Mouse (Mus musculus) granulocyte monocyte progenitor cell, adult 5-6 weeks (primary cell): ENCODE measurements around the gene Stoml3. TPM values are rescaled to one million over a fixed set of nuclear protein-coding genes. Genes with fewer than 3 reads are reported as not detected.

Source experiments
- ATAC-seq: replicated peaks from 2 replicates; pipeline ENCODE4 v1.8.0; 2016; ENCODE audit warnings: mild to moderate bottlenecking, moderate TSS enrichment, inconsistent platforms; ENCODE audit not compliant: poor library complexity, severe bottlenecking
- total RNA-seq, 2 experiments: library from RNA; stranded (forward) in 1 of 2; stranded (reverse) in 1 of 2; fragments of 200-712, 200-1000 nt in 1 of 2; fragments of >200 nt in 1 of 2; fragmentation: Nextera tagmentation in 1 of 2; gene quantifications; 2 replicates each; pipeline ENCODE4 v1.2.3; 2014 to 2017

Stoml3 gene
- total RNA-seq (2014; fragmentation: Nextera tagmentation) = not detected in 2 replicates
- total RNA-seq (2017) = not detected in 2 replicates

DNA sequence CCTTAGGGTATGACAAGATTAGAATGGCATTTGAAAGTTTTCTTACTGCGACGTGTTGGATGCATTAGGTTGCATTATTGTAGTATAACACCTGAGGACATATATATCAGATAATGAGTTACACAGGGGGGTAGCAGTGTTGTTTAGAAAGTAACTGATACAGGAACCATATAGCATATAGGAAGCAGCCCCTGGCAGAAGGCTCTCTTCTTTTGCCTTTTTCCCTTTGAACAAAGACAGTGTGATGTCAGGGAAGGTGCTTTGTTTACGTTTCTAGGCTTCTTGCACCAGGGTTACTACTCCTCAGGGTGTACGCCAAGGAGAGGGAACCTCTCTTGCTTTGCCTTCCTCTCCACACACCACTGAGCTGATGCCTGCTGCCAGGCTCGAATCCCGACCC lies at the start of gene Stoml3:
TSS of gene Stoml3 (plus strand) at position 301 of the 400 bp plus-strand sequence.
- ATAC-seq = no peak

DNA sequence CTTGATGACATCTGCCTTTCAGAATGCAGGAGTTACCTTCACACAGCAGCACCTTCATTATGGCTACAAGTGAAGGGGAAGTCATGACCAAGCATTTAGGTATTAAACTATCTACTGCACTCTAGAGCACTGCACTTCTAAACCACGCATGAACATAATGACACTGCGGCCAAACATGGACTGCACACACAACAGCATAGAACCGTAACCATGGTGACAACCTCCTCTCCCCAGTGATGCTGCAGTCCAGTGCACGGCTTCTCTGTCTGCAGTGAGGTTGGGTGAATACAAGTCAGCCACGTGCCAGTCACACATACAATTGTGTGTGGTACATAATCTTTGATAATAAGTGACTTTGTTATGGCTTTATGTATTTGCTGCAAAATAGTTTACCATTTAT lies 42.9 kb upstream of the Stoml3 start:
- no peak for ATAC-seq

DNA sequence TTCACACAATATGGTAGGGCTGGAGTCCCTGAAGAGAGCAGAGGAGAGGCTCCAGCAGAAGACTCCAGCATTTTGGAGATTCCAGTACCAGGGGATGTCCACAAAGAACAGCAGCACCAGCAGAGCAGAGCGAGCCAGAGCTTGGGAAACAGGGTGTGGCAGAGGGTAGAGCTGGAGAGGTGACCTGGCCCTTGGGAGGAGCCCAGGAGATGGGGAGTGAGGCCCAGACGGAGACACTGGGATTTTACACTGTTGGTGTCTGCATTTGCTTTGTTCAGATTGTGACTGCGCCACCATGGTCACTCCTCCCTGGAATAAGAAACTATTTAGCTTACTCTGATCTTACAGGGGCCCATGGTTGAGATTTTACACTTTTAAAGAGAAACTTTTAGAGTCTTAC lies 41.7 kb upstream of the Stoml3 start:
- no peak for ATAC-seq

DNA sequence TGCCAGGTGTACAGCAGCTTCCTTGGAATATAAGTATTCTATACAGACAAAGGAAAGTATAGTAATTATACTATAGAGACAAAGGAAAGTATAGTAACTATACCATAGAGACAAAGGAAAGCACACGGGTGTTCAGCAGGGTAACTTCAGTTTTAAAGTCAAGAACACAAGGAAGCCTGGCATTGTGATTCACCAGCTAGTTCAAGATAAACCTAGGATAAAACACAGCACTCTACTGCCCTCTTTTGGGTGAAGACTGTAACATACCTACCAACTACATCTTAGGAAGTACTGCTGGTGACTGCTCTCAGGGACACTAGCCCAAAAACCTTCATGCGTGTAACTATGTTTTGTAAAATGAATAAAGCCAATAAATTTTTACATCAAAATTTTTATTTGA lies 40.2 kb upstream of the Stoml3 start:
- ATAC-seq = peak; percentile 95

DNA sequence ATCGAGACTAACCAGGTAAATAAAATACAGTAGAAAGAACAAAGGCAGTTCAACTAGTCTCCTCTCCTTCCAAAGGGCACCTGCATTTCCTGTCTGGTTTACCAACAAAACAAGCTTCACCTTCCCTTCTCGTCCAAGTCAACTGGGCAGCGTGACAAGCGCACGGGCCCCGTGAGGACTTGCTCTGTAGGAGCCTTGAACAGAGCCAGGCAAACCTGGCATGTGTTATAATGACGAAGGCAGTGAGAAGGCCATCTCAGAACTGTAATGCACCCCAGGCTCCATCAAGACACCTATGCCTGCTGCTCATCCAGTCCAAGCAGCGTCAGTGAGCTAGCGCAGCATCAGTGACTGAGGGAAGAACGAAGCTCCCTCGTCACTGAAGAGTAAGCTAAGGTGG lies 37.8 kb upstream of the Stoml3 start:
- no peak for ATAC-seq

DNA sequence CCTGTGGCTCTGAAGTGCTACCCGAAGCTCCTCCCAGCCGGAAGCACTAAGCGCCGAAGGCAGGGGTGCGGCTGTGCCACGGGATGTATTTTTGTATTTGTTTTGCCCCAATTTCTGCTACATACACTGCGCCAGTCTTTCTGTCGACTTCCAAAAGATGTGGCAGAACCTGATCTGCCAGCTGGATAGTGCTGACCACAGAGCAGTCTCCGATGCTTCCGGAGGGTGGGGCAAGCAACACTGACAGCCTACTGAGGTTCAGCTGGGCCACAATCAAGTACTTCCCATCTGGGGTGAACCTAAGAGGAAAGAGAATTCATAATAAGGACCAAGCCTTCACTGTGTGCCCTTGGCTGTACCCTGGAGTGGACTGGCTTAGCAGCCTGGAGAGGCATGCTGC lies 36.1 kb upstream of the Stoml3 start:
- no peak for ATAC-seq

DNA sequence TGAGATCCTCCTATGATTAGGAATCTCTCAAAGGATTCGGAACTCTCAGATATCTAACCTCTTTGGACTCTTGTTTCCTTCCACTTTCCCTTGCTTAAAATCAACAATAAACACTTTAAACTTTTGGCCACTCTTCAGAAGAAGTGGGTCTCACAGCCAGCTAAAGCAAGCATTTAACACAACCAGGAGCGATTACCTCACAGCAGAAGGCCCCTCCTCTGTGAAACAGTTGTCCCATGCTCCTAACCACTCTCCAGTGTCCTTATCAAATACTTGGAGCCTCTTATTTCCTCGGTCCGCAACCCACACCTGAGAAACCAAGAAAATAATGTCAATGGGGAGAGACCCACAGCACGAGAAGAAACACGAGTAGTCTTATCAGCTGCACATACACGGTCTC lies 35.1 kb upstream of the Stoml3 start:
- no peak for ATAC-seq

DNA sequence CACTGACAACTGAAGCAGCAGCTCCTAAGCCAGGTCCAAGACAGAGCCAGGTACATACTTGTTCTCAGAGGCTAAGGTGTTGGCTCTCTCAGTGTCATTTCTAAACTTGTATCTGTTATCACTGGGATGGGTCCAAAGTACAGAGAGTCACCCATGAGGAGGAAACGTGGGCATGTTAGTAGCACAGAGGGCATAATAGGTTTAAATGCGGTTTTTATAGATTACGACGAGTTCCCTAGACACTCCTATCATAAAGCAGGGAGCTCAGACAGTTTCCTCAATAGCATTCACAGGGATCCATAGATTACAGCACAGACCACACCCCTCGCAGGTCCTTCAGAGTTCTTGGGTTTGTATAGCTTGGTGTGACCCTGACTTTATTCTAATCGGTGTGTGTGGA lies 34.4 kb upstream of the Stoml3 start:
- ATAC-seq = no peak

DNA sequence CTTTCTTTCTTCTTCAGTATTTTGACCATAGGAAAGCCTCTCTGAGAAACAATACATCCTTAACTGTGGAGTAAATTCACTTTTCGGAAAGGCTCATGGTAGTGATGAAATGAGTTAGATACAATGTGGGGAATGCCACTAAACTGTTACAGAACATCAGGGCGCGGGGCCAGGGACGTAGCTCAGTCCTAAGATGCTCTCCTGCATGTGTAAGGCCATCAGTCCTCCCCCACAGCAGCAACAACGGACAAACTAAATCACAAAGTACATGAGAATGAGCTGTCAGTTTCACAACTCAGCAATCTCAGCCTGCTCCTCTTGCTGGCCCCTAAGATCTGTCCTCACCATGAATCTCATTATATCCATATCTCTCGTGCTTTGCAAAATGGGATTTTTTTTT lies 33.9 kb upstream of the Stoml3 start:
- no peak for ATAC-seq

DNA sequence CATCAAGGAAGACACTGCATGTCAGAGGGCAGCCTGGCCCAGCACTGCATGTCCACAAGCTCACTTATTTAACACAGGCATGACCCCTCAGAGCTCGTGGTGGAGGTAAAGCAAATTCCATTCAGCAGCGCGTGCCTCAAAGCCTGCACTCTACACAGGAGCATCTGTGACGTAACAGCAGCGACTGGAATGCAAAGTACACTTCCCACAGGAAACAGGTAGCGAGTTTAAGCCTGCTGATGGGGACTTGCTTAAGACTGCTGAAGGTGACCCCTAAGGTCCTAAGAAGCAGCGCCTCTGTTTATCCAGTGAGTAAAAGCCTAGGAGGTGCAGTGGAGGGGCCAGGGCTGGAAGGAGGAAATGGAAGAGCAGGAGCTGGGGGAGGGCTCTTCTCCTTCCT lies 33.5 kb upstream of the Stoml3 start:
- no peak for ATAC-seq

DNA sequence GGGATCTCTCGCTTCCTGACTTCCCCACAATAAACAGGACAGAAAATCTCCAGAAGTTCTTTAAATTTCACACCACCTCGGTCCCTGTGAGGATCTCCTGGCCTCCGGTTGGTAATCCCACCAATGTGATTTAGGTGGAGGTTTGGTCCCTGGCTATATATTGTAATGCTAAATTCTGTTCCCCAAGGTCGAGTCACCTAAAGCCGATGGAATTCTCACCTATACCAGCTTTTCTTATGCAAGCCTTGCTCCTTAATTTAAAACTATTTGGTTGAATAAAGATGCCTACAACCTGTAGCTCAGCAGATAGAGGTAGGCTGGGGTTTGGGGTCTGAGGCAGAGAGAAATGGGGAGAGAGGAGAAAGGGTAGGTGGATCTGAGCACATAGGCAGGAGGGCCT lies 30.7 kb upstream of the Stoml3 start:
- ATAC-seq = no peak

DNA sequence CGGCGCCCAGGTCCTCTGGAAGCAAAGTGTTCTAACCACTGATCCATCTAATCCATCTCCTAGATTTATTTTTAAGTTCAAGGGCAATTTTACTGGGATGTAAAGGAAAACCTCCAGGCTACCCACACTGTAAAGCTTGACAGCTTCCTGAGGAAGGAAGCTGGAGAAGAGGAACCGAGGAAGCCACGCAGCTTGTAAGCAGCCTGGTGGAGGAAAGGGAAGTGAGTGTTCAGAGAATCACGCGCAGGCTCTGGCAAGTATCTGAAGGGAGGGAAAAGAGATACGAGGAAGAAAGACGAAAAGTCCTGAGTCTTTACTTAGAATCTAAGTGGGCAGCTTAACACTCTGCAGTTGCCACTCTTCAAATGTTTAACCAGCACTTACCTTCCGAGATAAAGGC lies 28.3 kb upstream of the Stoml3 start:
- ATAC-seq = peak; percentile 44

DNA sequence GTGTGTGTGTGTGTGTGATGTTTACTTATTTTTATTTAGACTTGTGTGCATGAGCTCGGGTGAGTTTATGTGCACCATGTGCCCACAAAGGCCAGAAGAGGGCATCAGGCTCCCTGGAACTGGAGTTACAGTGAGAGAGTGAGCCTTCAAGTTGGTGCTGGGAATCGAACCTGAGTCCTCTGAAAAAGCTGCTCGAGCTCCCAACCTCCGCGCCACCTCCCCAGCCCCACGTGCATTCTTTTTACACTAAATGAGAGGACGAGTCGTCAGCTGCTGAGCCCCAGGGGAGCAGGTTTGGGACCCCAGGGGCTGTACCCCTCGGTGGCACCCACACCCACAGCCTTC lies 25.8 kb upstream of the Stoml3 start:
- ATAC-seq = peak; percentile 2; the same call in 1 of the 2 replicates

DNA sequence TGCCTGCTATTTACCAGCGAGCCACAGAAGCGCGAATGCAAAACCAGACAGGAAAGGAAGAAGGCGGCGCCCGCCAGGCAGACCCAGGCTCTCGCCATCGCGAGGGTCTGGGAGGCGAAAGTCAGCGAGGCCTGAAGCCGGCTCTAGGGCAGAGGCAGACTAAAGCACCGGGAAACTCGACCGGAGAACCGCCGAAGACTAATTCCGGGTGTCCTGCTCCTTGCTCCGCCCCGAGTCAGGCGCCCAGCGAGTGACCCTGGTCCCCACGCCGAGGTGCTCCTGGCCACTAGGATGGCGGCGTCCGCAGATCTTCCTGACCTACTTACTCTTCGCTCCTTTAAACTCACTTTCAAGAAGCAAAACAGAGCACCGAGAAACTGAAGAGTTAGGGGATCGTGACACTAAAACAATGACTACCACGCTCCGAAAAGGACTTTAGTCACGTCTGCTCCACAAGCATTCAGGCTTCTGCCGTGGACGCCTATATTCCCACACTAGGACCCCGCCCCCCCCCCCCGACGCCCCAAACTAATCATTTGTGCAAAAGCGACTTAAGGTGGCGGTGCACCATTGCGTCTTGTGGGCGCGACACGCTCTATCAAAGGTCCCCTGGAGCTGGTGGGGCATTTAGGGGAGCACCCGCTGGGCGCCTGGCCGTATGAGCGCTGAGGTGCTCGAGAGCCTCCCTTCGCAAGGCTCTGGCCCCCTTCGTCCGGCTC lies 25.2 kb upstream of the Stoml3 start, which contains the start of the genes Nhlrc3 and Proser1:
TSS of gene Nhlrc3 (minus strand) at position 287 of the 719 bp plus-strand sequence.
TSS of gene Proser1 (plus strand) at position 621 of the 719 bp plus-strand sequence.
- ATAC-seq = peak; percentile 79

DNA sequence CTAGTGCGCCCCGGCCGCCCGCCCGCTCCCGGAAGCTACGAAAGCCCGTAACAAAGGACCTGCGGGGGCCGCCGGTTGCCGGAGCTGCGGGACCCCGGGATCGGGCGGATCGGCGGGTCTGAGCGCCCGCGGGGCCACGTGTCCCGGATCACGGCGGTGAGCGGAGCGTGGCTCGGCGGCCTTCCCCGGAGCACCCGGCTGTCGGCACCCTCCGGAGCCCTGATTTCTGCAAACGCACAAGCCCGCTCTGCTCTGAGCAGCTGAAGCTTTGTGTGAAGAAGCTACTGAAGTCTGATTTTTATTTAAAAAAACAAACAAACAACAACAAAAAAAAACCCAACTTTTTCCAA lies 24.7 kb upstream of the Stoml3 start:
- no peak for ATAC-seq

DNA sequence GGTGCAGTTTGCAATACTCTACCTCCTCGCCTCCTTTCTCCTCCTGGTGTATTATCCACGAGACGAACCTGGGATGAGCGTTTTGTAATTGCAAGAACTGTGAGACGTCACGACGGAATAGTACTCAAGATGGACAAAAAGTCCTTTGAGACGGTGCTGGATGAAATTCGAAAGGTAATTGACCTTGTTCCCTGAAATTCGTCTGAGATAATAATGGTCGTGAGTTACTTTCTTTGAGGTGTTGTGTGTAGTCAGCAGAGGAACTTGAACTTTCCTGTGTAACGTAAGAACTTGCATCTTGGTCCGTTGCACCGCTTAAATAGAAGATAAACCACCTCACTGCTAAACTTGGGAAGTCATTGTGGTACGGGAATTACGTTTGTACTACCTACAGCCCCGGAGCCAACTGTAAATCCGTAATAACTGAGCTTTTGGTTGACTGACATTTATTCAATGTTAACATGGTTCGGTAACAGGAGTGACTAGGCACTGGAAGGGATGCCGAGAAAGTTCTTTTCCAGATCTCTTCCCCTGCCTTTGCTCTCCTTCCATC lies 24.2 kb upstream of the Stoml3 start:
- ATAC-seq = no peak

DNA sequence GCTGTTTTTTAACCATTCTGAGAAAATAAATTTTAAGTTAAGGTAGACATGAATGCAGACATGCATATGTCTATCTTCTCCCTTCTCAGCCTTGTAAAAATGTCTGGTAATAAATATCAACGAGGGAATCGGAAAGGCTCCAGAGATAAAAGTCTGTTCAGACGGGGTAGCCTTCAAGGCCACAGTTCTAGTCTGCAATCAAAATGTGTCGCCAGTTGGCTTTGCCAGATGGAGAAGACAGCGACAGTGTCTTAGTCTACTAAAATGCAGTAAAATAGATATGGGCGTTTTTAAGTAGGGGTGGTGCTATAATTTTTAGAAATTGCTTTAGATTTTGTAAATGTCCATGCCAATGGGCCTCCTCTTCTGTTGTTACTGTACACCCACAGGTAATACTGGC lies 23.1 kb upstream of the Stoml3 start:
- no peak for ATAC-seq

DNA sequence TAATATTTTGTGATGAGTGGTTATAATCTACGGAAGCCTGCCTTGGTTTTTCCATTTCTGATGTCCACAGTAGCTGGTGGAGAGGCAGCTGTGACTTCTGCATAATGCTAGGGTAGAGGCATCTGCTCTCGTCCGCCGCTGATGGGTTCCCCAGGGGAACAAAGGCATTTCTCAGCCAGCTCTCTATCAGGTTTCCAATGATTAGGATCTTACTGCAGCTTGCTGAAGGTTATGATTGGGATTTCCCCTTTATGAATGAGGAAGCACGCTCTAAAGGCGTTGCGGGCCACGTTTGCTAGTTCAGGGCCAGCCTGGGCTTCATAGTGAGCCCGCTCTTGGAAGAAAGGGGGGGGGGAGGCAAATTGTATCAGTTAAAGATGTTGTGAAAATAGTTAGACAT lies 22.0 kb upstream of the Stoml3 start:
- ATAC-seq = peak; percentile 45

DNA sequence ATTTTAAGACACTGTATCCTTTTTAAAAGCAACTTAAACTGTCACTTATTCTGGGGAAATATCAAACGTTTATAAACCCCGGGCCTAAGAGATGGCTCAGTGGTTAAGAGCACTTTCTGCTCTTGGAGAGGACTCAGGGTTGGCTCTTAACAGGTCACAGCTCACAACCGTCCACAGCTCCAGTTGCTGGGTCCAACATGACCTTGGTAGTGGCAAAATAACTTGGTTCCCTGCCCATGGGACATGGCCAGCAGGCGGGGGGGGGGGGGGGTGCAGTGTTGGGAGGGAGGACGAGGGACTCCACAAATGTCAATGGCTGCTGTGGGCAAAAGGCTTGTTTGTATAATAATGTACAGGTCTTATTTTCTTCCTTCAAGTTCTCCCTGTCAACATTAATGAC lies 21.1 kb upstream of the Stoml3 start:
- ATAC-seq = no peak

DNA sequence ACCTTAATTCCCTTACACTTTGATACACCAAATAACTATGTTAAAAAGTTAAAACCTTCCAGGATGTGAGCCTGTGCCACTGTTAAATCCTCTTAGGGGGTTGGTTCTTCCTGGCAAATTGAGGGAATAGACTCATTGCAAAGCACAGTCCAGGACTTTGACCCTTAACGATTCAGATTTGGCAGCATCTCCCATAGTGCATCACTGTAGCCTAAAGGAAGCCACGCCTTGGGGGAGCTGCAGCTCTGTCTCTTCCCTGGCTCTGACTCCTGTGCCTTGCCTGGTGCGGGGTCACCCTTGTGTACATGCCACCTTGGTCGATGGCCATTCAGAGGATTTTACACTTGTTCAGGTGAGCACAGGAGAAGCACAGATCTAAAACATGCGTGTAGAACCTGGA lies 18.8 kb upstream of the Stoml3 start:
- no peak for ATAC-seq

DNA sequence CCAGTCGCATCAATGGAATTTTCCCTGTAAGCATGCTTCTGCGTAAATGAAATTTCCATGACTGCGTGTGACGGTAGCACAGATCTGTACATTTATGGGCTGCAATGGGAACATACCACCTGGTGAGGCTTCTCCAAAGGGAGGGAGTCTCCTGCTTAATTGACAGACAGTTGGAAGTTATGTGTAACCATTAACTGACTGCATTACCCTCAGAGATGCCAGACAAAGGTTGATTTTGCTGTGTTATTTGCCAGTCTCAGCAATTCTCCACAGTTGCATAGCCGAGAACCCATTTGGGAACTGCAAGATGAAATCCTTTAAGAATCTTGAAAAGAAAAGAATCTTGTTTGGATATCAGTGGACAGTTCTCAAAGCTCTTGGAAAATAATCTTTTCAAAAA lies 16.4 kb upstream of the Stoml3 start:
- ATAC-seq = no peak

DNA sequence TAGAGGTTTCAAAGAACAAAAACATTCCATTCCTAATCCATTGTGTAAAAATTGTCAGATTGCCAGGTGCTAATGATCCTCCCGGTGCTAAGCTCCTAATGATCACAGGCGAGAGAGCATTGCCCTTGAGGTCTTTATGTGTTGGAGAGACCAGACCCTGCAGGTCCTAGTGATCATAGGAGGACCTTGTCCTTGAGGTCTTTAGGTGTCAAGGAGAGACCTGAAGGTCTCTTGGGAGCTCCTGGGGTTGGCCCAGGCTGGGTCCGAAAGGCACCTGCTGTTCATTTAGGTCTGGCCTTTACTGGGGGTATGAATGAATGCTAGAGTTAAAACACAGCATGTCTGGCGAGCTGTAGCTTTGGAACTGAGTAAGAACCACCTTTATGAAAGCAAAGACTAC lies 14.3 kb upstream of the Stoml3 start:
- no peak for ATAC-seq
